Mouse (Mus musculus): ENCODE measurements around the gene Phxr2. TPM values are rescaled to one million over a fixed set of nuclear protein-coding genes. Genes with fewer than 3 reads are reported as not detected.
A peak's percentile ranks its signal among the peaks of the same experiment; 100 is the strongest.

Phxr2 gene
- polyA plus RNA-seq, 1 experiment from 2014 or later = not detected

DNA sequence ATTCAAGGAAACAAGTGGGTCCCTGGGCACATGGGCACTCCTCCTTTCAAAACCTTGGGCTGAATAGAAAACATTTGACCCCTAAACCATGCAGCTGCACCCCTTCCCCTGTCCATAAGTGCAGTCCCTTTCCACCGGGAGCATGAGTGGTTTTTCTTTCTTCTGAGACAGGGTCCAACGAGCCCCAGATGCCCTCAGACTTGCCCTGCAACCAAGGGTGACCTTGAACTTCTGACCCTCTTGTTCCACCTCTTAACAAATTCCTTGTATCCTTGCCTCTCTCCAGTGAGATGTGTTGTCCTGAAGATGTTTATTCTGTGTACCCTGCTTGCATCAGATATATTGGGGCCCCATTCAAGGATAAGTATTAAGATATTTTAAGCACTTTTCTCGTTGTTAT is 12.6 kb downstream of the Phxr2 start:
- Histone ChIP-seq H3K27ac (replicated peaks) (no peak overlapping the region), H3K36me3 (peaks cover 10% of the 10 kb centered on the region), H3K9ac (replicated peaks) (no peak overlapping the region), H3K9me3 (replicated peaks) (no peaks in the 10 kb centered on the region), H3K27me3 (replicated peaks) (no peaks in the 10 kb centered on the region), H3K4me1 (peaks cover 26% of the 10 kb centered on the region), H3K4me2 (no peak overlapping the region), H3K4me3 (replicated peaks) (no peak overlapping the region)
- no peak for ATAC-seq (ENCODE audit: low FRiP score)
- WGBS = 45% methylated on average over 3 of the region's 3 CpGs

DNA sequence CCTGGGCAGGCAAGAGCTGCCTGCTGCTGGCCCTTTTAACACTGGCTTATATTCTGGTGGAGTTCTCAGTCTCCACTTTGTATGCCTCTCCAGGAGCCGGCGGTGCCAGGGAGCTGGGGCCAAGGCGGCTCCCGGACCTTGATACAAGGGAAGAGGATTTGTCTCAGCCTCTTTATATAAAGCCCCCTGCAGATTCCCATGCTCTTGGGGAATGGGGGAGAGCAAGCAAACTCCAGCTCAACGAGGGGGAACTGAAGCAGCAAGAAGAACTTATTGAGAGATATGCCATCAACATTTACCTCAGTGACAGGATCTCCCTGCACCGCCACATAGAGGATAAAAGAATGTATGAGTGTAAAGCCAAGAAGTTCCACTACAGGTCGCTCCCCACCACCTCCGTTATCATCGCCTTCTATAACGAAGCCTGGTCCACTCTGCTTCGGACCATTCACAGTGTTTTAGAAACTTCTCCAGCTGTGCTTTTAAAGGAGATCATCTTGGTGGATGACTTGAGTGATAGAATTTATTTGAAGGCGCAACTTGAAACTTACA is 17.6 kb downstream of the Phxr2 start:
- H3K4me3 ChIP-seq (replicated peaks) = peak overlapping the region; percentile 85
- peaks cover 40% of the 10 kb centered on the region for H3K4me1 ChIP-seq
- peaks cover 10% of the 10 kb centered on the region for H3K36me3 ChIP-seq
- WGBS = 44% methylated on average over 12 of the region's 12 CpGs
- no peak overlapping the region for H3K27ac ChIP-seq (replicated peaks)
- no peaks in the 10 kb centered on the region for H3K27me3 ChIP-seq (replicated peaks)
- H3K9me3 ChIP-seq (replicated peaks) = no peaks in the 10 kb centered on the region
- H3K9ac ChIP-seq (replicated peaks) = peak overlapping the region; percentile 89
- no peak for ATAC-seq (ENCODE audit: low FRiP score)
- H3K4me2 ChIP-seq = peak overlapping the region; percentile 90

DNA sequence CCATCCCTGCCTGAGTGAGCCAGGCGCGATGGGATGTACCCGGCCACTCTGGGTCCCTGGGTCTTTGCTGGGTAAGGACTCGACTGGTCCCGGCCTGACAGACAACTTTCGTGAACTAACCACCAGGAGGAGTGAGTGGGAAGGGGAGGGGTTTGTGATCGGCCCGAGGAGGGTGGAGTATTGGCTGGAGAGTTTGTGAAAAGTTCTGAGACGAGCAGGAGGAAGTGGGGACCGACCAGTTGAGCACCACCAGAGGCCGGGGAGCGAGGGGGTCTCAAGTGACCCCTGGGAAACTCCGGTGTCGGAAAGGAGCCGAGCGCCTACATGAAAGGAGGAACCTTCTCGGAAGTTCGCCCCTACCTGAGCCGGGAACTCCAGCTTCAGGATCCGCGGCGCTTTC is 18.2 kb downstream of the Phxr2 start, which contains the start of gene Galnt4:
Gene Galnt4 (plus strand): TSS at position 196 of the 400 bp plus-strand sequence.
- H3K9me3 ChIP-seq (replicated peaks) = no peaks in the 10 kb centered on the region
- WGBS = under 1% methylated on average over 22 of the region's 22 CpGs

DNA sequence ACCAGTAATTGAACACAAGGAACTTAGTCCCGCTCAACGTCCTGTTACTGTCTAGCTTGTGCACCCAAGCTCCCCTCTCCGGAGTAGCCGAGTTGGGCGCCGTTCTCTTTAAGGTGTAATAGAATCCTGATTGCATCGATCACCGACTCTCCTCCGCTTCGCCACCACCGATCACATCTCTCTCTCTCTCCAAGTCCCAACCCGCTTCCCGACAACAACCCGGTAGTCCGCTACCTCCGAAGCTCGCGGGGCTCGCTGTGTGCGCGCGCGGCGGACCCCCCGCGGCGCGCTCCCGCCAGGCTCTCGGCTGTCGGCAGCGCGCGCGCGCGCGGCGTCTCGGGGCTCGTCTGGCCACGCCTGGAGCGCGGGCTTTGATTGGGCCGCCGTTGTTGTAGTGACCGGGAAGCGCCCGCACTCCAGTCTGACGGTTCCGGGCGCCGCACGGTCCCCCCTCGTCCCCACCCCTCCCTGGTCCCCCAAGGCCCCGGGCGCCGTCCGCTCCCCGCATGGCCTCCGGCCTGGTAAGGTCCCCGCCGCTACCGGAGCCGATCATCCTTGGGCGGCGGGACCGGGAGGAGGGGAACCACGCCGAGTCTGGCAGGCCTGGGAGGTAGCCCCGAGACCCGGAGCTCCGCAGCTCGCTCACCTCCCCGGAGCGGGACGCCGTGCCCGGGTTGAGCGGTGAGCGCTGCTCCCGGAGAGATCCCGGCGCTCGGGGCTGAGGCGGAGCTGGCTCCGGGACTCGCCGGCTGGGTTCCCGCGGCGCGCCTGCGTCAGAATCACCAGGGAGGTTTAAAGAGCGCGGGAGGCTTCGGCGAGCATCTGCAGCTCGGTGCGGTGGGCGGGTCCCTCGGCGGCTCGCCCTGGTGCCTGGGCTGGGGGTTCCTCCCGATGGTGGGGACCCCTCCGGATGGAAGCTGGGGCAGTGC is 19.2 kb downstream of the Phxr2 start, which contains the start of gene Poc1b:
Gene Poc1b (plus strand): TSS at position 334 of the 929 bp plus-strand sequence.
- ATAC-seq (ENCODE audit: low FRiP score) = peak; percentile 97
- Histone ChIP-seq H3K27me3 (replicated peaks) (no peaks in the 10 kb centered on the region), H3K36me3 (peaks cover 10% of the 10 kb centered on the region), H3K27ac (replicated peaks) (peak within 1 kb of the TSS; percentile 92), H3K9ac (replicated peaks) (peak within 1 kb of the TSS; percentile 89), H3K4me3 (replicated peaks) (peak within 1 kb of the TSS; percentile 85), H3K4me2 (peak within 1 kb of the TSS; percentile 90), H3K9me3 (replicated peaks) (no peaks in the 10 kb centered on the region), H3K4me1 (peaks cover 38% of the 10 kb centered on the region)
- whole genome bisulfite sequencing = under 1% methylated on average over 97 of the region's 106 CpGs

More for the DNA sequence above, 18.2 kb downstream of the Phxr2 start, which contains the start of gene Galnt4:
- H3K4me2 ChIP-seq = peak within 1 kb of the TSS; percentile 90
- peak within 1 kb of the TSS; percentile 85 for H3K4me3 ChIP-seq (replicated peaks)
- peak within 1 kb of the TSS; percentile 89 for H3K9ac ChIP-seq (replicated peaks)
- H3K4me1 ChIP-seq = peaks cover 38% of the 10 kb centered on the region
- peak within 1 kb of the TSS; percentile 92 for H3K27ac ChIP-seq (replicated peaks)
- peak; percentile 79 for ATAC-seq (ENCODE audit: low FRiP score)
- H3K27me3 ChIP-seq (replicated peaks) = no peaks in the 10 kb centered on the region
- peaks cover 10% of the 10 kb centered on the region for H3K36me3 ChIP-seq

DNA sequence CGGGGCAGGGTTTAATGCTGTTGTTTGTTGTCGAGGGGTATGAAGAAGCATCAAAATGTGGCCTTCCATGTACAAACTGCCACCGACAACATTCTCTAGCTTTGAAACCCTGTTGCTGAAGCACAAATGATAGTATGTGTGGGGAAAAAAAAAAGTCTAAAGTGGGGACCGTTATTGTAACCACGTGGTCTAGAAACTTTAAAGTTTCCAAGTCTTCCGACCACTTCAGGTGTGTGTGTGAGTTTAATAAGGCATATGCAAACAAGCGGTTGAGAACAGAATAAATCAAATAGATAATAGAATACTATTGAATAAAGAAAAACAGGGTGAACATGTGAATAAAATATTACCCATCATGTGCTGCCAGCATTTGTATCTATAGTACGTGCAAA is 19.8 kb downstream of the Phxr2 start:
- Histone ChIP-seq H3K36me3 (peaks cover 10% of the 10 kb centered on the region), H3K4me1 (peaks cover 38% of the 10 kb centered on the region), H3K27ac (replicated peaks) (peak overlapping the region; percentile 92), H3K9me3 (replicated peaks) (no peaks in the 10 kb centered on the region), H3K4me3 (replicated peaks) (peak overlapping the region; percentile 85), H3K9ac (replicated peaks) (peak overlapping the region; percentile 89), H3K27me3 (replicated peaks) (no peaks in the 10 kb centered on the region), H3K4me2 (peak overlapping the region; percentile 90)
- no peak for ATAC-seq (ENCODE audit: low FRiP score)
- 29% methylated on average over 8 of the region's 8 CpGs for WGBS

DNA sequence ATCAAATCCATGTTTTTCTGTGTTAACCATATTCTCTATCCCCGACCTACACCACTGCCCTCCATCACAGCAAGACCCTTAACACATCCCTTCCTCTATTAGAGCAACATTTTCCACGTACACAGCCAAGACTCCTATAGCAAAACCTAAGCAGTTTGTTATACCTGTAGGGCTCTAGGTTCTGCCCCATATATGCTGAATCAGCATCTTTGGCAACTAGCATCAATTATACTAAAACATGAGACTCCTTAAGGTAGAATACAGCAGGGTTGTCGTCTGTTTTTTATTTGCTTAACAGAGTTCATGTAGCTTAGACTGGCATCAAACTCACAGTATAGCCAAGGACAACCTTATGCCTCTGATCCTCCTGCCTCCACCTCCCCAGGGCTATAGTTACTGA is 20.6 kb downstream of the Phxr2 start:
- Histone ChIP-seq H3K27me3 (replicated peaks) (no peaks in the 10 kb centered on the region), H3K9ac (replicated peaks) (no peak overlapping the region), H3K27ac (replicated peaks) (no peak overlapping the region), H3K4me2 (peak overlapping the region; percentile 90; the same call in 1 of the 2 replicates), H3K4me3 (replicated peaks) (no peak overlapping the region), H3K36me3 (peaks cover 5% of the 10 kb centered on the region), H3K4me1 (peaks cover 33% of the 10 kb centered on the region), H3K9me3 (replicated peaks) (no peaks in the 10 kb centered on the region)
- ATAC-seq (ENCODE audit: low FRiP score) = no peak
- 87% methylated on average over 3 of the region's 3 CpGs for WGBS

DNA sequence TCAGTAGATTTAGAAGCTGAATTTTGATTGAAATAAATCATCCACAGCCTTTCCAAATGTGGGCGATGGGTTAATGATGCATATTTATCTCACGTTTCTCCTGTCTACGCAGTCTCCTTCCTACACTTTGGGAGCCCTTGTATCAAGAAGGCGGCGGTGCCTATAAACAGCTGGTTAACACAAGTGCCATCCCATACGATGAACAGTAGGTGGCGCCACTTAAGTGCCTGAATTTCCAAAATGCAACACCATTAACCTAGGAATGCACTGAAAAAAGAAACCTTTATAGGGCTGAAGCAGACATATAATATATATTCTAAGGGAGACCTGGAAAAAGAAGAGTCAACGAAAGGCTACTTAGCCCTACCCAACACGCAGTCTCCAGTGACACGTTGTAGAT is 28.8 kb downstream of the Phxr2 start:
- WGBS = 75% methylated on average over 10 of the region's 10 CpGs
- no peaks in the 10 kb centered on the region for H3K4me1 ChIP-seq

GRCm38 (mm10) chr10:99095114-99095513 is 31.0 kb downstream of the Phxr2 start:
- 85% methylated on average over 2 of the region's 2 CpGs for WGBS
- H3K27me3 ChIP-seq (replicated peaks) = no peaks in the 10 kb centered on the region
- no peak overlapping the region for H3K9ac ChIP-seq (replicated peaks)
- no peak overlapping the region for H3K4me2 ChIP-seq
- no peaks in the 10 kb centered on the region for H3K4me1 ChIP-seq
- no peak overlapping the region for H3K27ac ChIP-seq (replicated peaks)
- H3K36me3 ChIP-seq = no peaks in the 10 kb centered on the region
- H3K4me3 ChIP-seq (replicated peaks) = no peak overlapping the region
- no peak for ATAC-seq (ENCODE audit: low FRiP score)
- H3K9me3 ChIP-seq (replicated peaks) = no peaks in the 10 kb centered on the region

More for the DNA sequence above, 28.8 kb downstream of the Phxr2 start:
- Histone ChIP-seq H3K9me3 (replicated peaks) (no peaks in the 10 kb centered on the region), H3K4me2 (no peak overlapping the region), H3K27me3 (replicated peaks) (no peaks in the 10 kb centered on the region), H3K27ac (replicated peaks) (no peak overlapping the region), H3K9ac (replicated peaks) (no peak overlapping the region), H3K36me3 (no peaks in the 10 kb centered on the region), H3K4me3 (replicated peaks) (no peak overlapping the region)
- no peak for ATAC-seq (ENCODE audit: low FRiP score)

GRCm38 (mm10) chr10:99093364-99093763 is 32.8 kb downstream of the Phxr2 start:
- no peak overlapping the region for H3K9ac ChIP-seq (replicated peaks)
- H3K9me3 ChIP-seq (replicated peaks) = no peaks in the 10 kb centered on the region
- ATAC-seq (ENCODE audit: low FRiP score) = no peak
- no peaks in the 10 kb centered on the region for H3K4me1 ChIP-seq
- H3K27ac ChIP-seq (replicated peaks) = no peak overlapping the region
- WGBS = 87% methylated on average over 2 of the region's 2 CpGs
- no peak overlapping the region for H3K4me2 ChIP-seq
- no peaks in the 10 kb centered on the region for H3K27me3 ChIP-seq (replicated peaks)
- H3K36me3 ChIP-seq = no peaks in the 10 kb centered on the region
- no peak overlapping the region for H3K4me3 ChIP-seq (replicated peaks)

DNA sequence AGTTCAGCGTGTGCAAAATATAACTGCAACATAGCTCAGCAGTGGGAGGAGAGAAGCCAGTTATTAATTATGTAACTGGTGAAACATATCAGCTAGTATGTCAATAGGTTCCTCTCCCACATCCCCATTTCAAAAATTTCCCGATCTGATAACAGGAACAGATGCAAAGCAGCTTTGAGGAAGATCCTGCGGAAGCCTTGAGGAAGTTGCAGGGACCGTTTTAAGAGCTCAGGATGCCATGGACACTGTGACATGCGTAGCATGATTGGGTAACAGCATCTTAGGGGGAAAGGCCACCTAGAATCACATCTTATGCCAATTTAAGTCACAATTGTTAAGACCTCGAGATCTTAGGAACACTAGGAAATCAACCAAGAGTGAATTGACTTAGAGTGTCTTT is 36.2 kb downstream of the Phxr2 start:
- 86% methylated on average over 6 of the region's 6 CpGs for whole genome bisulfite sequencing
- Histone ChIP-seq H3K4me1 (0 out of 2 replicates have a peak, but pooled peaks cover 3% of the 10 kb centered on the region), H3K9ac (replicated peaks) (no peak overlapping the region), H3K27me3 (replicated peaks) (no peaks in the 10 kb centered on the region), H3K27ac (replicated peaks) (no peak overlapping the region), H3K4me3 (replicated peaks) (no peak overlapping the region), H3K4me2 (no peak overlapping the region), H3K9me3 (replicated peaks) (no peaks in the 10 kb centered on the region), H3K36me3 (no peaks in the 10 kb centered on the region)
- no peak for ATAC-seq (ENCODE audit: low FRiP score)

DNA sequence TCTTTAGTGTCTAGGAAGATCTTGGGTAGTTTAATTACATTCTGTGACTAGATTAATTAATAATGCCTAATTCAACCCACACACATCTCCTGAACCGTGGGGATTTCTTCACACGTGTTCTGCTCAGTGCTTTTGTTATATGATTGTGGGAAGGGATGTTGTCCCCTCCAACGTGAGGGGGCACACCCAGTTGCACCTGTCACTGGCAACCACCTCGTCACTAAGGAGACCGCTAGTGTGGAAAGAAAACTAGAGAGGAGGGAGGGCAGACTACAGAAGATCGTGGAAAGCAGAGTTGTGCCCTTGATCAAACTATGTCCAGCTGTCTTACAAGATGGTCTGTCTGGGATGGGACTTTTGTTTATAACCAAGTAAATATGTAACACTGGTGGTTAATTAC is 40.1 kb downstream of the Phxr2 start:
- H3K4me3 ChIP-seq (replicated peaks) = no peak overlapping the region
- H3K36me3 ChIP-seq = no peaks in the 10 kb centered on the region
- H3K4me2 ChIP-seq = no peak overlapping the region
- H3K27ac ChIP-seq (replicated peaks) = no peak overlapping the region
- H3K4me1 ChIP-seq = 0 out of 2 replicates have a peak, but pooled peaks cover 5% of the 10 kb centered on the region
- no peaks in the 10 kb centered on the region for H3K9me3 ChIP-seq (replicated peaks)
- ATAC-seq (ENCODE audit: low FRiP score) = no peak
- no peak overlapping the region for H3K9ac ChIP-seq (replicated peaks)
- 77% methylated on average over 6 of the region's 6 CpGs for WGBS
- no peaks in the 10 kb centered on the region for H3K27me3 ChIP-seq (replicated peaks)

DNA sequence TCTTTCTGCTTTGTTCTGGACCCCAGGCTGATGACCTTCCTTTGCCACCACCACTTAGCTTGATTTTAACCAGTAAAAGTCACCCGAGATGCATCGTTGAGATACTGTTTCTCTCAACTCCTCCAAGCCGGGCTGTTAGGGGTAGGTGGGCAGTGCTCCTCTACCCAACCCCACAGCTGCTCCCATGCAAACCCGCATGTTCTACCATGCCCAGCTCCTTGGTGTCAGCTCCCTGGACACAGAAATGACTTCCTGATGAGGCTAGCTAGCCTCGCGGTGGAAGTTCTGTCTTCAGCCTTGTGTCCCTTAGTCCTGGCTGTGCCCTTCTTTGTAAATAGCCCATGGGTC is 40.9 kb downstream of the Phxr2 start:
- no peaks in the 10 kb centered on the region for H3K9me3 ChIP-seq (replicated peaks)
- H3K36me3 ChIP-seq = no peaks in the 10 kb centered on the region
- H3K27ac ChIP-seq (replicated peaks) = no peak overlapping the region
- H3K4me2 ChIP-seq = no peak overlapping the region
- no peak overlapping the region for H3K4me3 ChIP-seq (replicated peaks)
- WGBS = 66% methylated on average over 6 of the region's 6 CpGs
- H3K4me1 ChIP-seq = 0 out of 2 replicates have a peak, but pooled peaks cover 5% of the 10 kb centered on the region
- no peaks in the 10 kb centered on the region for H3K27me3 ChIP-seq (replicated peaks)
- no peak; the same call in 1 of the 2 replicates for ATAC-seq (ENCODE audit: low FRiP score)
- no peak overlapping the region for H3K9ac ChIP-seq (replicated peaks)
